Mouse (Mus musculus) kidney, embryonic 14.5 days (tissue): ENCODE results near the gene Smyd4. TPM values are rescaled to one million over a fixed set of nuclear protein-coding genes. Genes with fewer than 3 reads are reported as not detected.

Experiments
- ATAC-seq: fragments of 200-750 bp; cut with Nextera tagmentation; 2 replicates; pipeline ENCODE4 v1.8.0; 2017; ENCODE audit warnings: moderate number of reproducible peaks, mild to moderate bottlenecking, moderate TSS enrichment, moderate library complexity; ENCODE audit not compliant: low FRiP score, low TSS enrichment
- H3K27ac ChIP-seq: fragments of 300-500 bp; sonication (generic); 2 replicates; pipeline ENCODE4 v1.5.1; 2014; ENCODE audit warnings: low read depth, mild to moderate bottlenecking, low read length, moderate library complexity, mixed read lengths
- H3K27me3 ChIP-seq: fragments of 300-500 bp; sonication (generic); 2 replicates; pipeline ENCODE4 v1.6.1; 2014; ENCODE audit warnings: mild to moderate bottlenecking, low read length; ENCODE audit not compliant: control insufficient read depth, insufficient read depth
- H3K36me3 ChIP-seq: fragments of 300-500 bp; sonication (generic); 2 replicates; pipeline ENCODE4 v1.6.1; 2014; ENCODE audit warnings: low read length, mixed read lengths; ENCODE audit not compliant: control insufficient read depth, insufficient read depth
- H3K4me1 ChIP-seq: fragments of 300-500 bp; sonication (generic); 2 replicates; pipeline ENCODE4 v1.6.1; 2014; ENCODE audit warnings: low read length, mixed read lengths; ENCODE audit not compliant: control insufficient read depth, insufficient read depth
- H3K4me2 ChIP-seq: fragments of 300-500 bp; sonication (generic); replicated peaks from 2 replicates; pipeline ENCODE4 v1.6.1; 2014; ENCODE audit warnings: low read depth, mild to moderate bottlenecking, low read length
- H3K4me3 ChIP-seq: fragments of 300-500 bp; sonication (generic); 2 replicates; pipeline ENCODE4 v1.5.1; 2014; ENCODE audit warnings: mild to moderate bottlenecking, low read length
- H3K9ac ChIP-seq: fragments of 300-500 bp; sonication (generic); 2 replicates; pipeline ENCODE4 v1.6.1; 2014; ENCODE audit warnings: low read depth, mild to moderate bottlenecking, low read length, moderate library complexity
- H3K9me3 ChIP-seq: fragments of 300-500 bp; sonication (generic); 2 replicates; pipeline ENCODE4 v1.6.1; 2016; ENCODE audit warnings: low read length; ENCODE audit not compliant: control insufficient read depth
- WGBS: fragments of 180-500 bp; shearing (Covaris S2); extraction: QIAGEN DNeasy Blood & Tissue Kit; methylation state at CpG from one replicate; pipeline ENCODE4 v1.1.7; 2014; 5-methylcytosine and 5-hydroxymethylcytosine counted together
- polyA plus RNA-seq: library from polyadenylated mRNA; unstranded; fragments of >200 nt; fragmentation: Nextera tagmentation; extraction: Ambion mirVana; gene quantifications from 2 replicates; pipeline ENCODE4 v1.2.1, GENCODE M21; 2014

The Smyd4 gene
- polyA plus RNA-seq, 1 experiment from 2014 or later = 17.8 TPM

DNA sequence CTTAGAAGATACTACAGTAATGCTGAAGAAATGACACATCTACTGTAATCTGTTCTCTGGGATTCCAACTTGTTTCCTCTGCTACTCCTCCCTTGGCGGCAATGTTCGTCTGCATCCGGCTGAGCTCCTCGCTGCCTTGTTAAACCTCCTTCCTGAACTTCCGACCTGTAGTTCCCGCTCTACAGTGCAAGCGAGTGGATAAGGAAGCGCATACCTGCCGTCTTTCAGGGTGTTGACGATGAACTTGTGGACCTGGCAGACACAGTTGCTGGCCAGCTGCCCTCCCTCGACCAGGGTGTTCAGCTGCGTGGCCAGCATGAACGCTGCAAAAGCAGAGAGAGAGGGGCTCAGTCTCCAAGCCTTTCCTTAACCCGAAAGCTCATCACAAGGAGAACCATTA is 8.2 kb upstream of the Smyd4 start:
- ATAC-seq = no peak
- peaks cover 44% of the 10 kb centered on the region for H3K36me3 ChIP-seq
- no peaks in the 10 kb centered on the region for H3K27me3 ChIP-seq
- no peak overlapping the region for H3K4me3 ChIP-seq
- 83% methylated on average over 14 of the region's 14 CpGs for WGBS
- no peak overlapping the region for H3K4me2 ChIP-seq
- H3K9me3 ChIP-seq = no peaks in the 10 kb centered on the region
- peaks cover 6% of the 10 kb centered on the region; the same call in 1 of the 2 replicates for H3K4me1 ChIP-seq
- H3K27ac ChIP-seq = no peak overlapping the region
- H3K9ac ChIP-seq = no peak overlapping the region

- WGBS = 87% methylated on average over 12 of the region's 12 CpGs
Observed at GRCm38 (mm10) chr11:75340698-75341345, 7.4 kb upstream of the Smyd4 start.

DNA sequence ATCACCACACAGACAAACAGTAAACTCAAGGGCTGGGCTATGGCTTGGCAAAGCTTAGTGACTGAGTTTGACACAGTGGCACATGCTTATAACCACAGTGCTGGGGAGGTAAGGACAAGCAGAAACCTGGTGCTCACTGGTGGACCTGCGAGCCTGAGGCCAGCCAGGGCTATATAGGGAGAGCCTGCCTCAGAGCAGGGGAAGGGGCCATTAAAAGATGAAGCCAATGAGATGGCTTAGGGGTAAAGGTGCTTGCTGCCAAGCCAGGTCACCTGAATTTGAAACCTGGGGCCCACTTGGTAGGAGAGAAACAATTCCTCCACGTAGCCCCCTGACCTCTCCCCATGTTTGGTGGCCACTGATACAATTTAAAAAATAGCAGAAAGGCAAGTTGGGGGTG is 5.1 kb upstream of the Smyd4 start:
- no peak overlapping the region for H3K4me2 ChIP-seq
- H3K9ac ChIP-seq = no peak overlapping the region
- ATAC-seq = no peak
- no peaks in the 10 kb centered on the region for H3K27me3 ChIP-seq
- H3K4me3 ChIP-seq = no peak overlapping the region
- peaks cover 18% of the 10 kb centered on the region; the same call in 1 of the 2 replicates for H3K4me1 ChIP-seq
- H3K36me3 ChIP-seq = peaks cover 23% of the 10 kb centered on the region
- no peaks in the 10 kb centered on the region for H3K9me3 ChIP-seq
- WGBS = 86% methylated on average over 2 of the region's 2 CpGs
- no peak overlapping the region for H3K27ac ChIP-seq

More at GRCm38 (mm10) chr11:75340698-75341345, 7.4 kb upstream of the Smyd4 start:
- peaks cover 6% of the 10 kb centered on the region; the same call in 1 of the 2 replicates for H3K4me1 ChIP-seq
- no peak overlapping the region for H3K4me2 ChIP-seq
- H3K9ac ChIP-seq = no peak overlapping the region
- no peak overlapping the region for H3K27ac ChIP-seq
- H3K27me3 ChIP-seq = no peaks in the 10 kb centered on the region
- peaks cover 37% of the 10 kb centered on the region for H3K36me3 ChIP-seq
- H3K4me3 ChIP-seq = no peak overlapping the region
- ATAC-seq = no peak
- H3K9me3 ChIP-seq = no peaks in the 10 kb centered on the region

GRCm38 (mm10) chr11:75344163-75344562 is 4.1 kb upstream of the Smyd4 start:
- H3K4me1 ChIP-seq = peaks cover 18% of the 10 kb centered on the region; the same call in 1 of the 2 replicates
- H3K27ac ChIP-seq = no peak overlapping the region
- H3K4me2 ChIP-seq = no peak overlapping the region
- WGBS = 49% methylated on average over 2 of the region's 2 CpGs
- no peak for ATAC-seq
- no peaks in the 10 kb centered on the region for H3K9me3 ChIP-seq
- peaks cover 18% of the 10 kb centered on the region for H3K36me3 ChIP-seq
- no peak overlapping the region for H3K4me3 ChIP-seq
- no peaks in the 10 kb centered on the region for H3K27me3 ChIP-seq
- H3K9ac ChIP-seq = no peak overlapping the region

GRCm38 (mm10) chr11:75344716-75345115 is 3.5 kb upstream of the Smyd4 start:
- no peak overlapping the region for H3K27ac ChIP-seq
- no peak overlapping the region for H3K4me3 ChIP-seq
- no peak overlapping the region for H3K4me2 ChIP-seq
- no peaks in the 10 kb centered on the region for H3K9me3 ChIP-seq
- H3K4me1 ChIP-seq = peaks cover 18% of the 10 kb centered on the region; the same call in 1 of the 2 replicates
- H3K36me3 ChIP-seq = peaks cover 14% of the 10 kb centered on the region
- 92% methylated on average over 5 of the region's 5 CpGs for whole genome bisulfite sequencing
- no peaks in the 10 kb centered on the region for H3K27me3 ChIP-seq
- H3K9ac ChIP-seq = no peak overlapping the region
- ATAC-seq = no peak

DNA sequence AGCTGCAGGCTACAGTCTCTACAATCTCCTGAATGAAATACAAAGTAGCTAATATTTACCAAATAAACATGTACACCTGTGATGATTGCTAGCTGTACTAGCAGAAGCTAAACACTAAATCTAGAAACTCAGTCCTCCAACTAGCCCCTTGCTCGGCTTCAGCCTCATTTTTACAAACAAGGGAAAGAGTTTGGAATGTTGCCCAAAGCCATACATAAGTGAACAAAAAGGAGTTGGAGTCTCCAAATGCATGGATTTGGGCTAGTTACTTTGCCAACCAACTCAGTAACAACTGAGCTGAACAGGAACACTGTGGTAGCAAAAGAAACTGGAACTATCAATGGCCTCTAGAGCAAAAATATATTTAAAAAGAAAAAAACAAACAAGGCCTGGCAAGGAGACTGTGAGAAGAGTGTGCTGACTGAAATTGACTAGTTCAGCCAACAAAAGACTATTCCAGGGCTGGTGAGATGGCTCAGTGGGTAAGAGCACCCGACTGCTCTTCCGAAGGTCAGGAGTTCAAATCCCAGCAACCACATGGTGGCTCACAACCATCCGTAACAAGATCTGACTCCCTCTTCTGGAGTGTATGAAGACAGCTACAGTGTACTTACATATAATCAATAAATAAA is 1.6 kb upstream of the Smyd4 start:
- Histone ChIP-seq H3K4me1 (peaks cover 18% of the 10 kb centered on the region; the same call in 1 of the 2 replicates), H3K27me3 (no peaks in the 10 kb centered on the region), H3K4me3 (peak overlapping the region; percentile 86; the same call in 1 of the 2 replicates), H3K9ac (peak overlapping the region; percentile 37; the same call in 1 of the 2 replicates), H3K27ac (no peak overlapping the region), H3K9me3 (no peaks in the 10 kb centered on the region), H3K4me2 (peak overlapping the region; percentile 74), H3K36me3 (no peaks in the 10 kb centered on the region)
- 43% methylated on average over 2 of the region's 4 CpGs for WGBS
- no peak for ATAC-seq

DNA sequence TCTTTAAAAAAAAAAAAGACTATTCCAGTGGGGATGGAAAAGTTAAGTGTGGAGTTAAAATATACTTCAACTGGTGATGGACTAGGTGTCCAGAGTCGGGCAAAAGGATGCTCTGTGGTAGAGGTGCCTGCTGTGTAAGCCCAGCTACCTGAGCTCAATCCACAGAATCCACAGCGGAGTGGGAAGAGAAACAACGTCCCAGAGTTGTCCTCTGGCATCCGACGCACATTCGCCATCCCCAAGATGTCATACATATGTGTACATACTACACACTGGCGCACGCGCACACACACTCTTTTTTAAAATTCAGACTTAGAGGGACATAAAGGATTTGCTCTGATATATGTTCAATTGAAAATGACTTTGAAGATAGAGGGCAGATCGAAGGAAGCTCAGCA is 1.0 kb upstream of the Smyd4 start:
- Histone ChIP-seq H3K9ac (peak overlapping the region; percentile 79), H3K9me3 (no peaks in the 10 kb centered on the region), H3K4me1 (peaks cover 18% of the 10 kb centered on the region; the same call in 1 of the 2 replicates), H3K4me2 (peak overlapping the region; percentile 74), H3K36me3 (no peaks in the 10 kb centered on the region), H3K27ac (no peak overlapping the region; the same call in 1 of the 2 replicates), H3K27me3 (no peaks in the 10 kb centered on the region), H3K4me3 (peak overlapping the region; percentile 86)
- WGBS = 40% methylated on average over 10 of the region's 10 CpGs
- ATAC-seq = no peak

DNA sequence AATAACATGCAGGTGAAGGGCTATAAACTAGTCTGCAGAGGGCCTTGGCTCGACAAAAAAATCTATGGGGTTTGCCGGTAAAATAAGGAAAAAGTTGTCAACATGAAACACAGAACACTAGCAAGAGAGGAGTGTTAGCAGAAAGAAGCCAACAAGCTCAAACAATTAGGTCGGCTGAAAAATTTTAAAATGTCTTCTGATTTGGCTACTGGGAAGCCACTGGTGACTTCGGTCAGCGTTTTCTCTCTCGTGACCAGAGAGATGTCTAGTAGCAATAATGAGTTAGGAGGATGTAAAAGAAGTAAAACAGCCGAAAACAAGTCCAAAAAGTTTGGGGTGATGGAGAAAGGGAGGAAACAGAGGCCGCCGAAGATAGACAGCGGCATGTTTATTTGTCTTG is 637 bp upstream of the Smyd4 start:
- peak overlapping the region; percentile 86 for H3K4me3 ChIP-seq
- H3K9me3 ChIP-seq = no peaks in the 10 kb centered on the region
- peak overlapping the region; percentile 79 for H3K9ac ChIP-seq
- H3K4me2 ChIP-seq = peak overlapping the region; percentile 74
- H3K27ac ChIP-seq = peak overlapping the region; percentile 18; the same call in 1 of the 2 replicates
- under 1% methylated on average over 10 of the region's 10 CpGs for WGBS
- no peaks in the 10 kb centered on the region for H3K27me3 ChIP-seq
- peaks cover 18% of the 10 kb centered on the region; the same call in 1 of the 2 replicates for H3K4me1 ChIP-seq
- no peak for ATAC-seq
- no peaks in the 10 kb centered on the region for H3K36me3 ChIP-seq

- Histone ChIP-seq H3K4me1 (peaks cover 18% of the 10 kb centered on the region; the same call in 1 of the 2 replicates), H3K9me3 (no peaks in the 10 kb centered on the region), H3K4me3 (peak overlapping the region; percentile 86), H3K27ac (no peak overlapping the region; the same call in 1 of the 2 replicates), H3K27me3 (no peaks in the 10 kb centered on the region), H3K36me3 (peaks cover 5% of the 10 kb centered on the region), H3K9ac (peak overlapping the region; percentile 79), H3K4me2 (peak overlapping the region; percentile 74)
- 44% methylated on average over 10 of the region's 10 CpGs for WGBS
- no peak for ATAC-seq
Observed at GRCm38 (mm10) chr11:75348890-75349261, 643 bp downstream of the Smyd4 start.
